Mouse (Mus musculus) intestine, postnatal 0 days (tissue): Measurements from ENCODE around the gene Ifna6. TPM values are rescaled to one million over a fixed set of nuclear protein-coding genes. Genes with fewer than 3 reads are reported as not detected.
A peak's percentile ranks its signal among the peaks of the same experiment; 100 is the strongest.
"Not testable (repeated sequence)": the region's sequence is repeated elsewhere in the genome, so short reads cannot be mapped to it uniquely, and the experiment has no call there.

Experiments used
- ATAC-seq: fragments of 200-750 bp; cut with Nextera tagmentation; 2 replicates; pipeline ENCODE4 v1.8.0; 2017; ENCODE audit warnings: mild to moderate bottlenecking, moderate TSS enrichment, moderate library complexity
- H3K27ac ChIP-seq: fragments of 300-500 bp; sonication (generic); 2 replicates; pipeline ENCODE4 v1.5.1; 2014; ENCODE audit warnings: mild to moderate bottlenecking, low read depth, low read length, moderate library complexity
- H3K27me3 ChIP-seq: fragments of 300-500 bp; sonication (generic); replicated peaks from 2 replicates; pipeline ENCODE4 v1.6.1; 2014; ENCODE audit warnings: low read length, mixed read lengths; ENCODE audit not compliant: control insufficient read depth, insufficient read depth
- H3K36me3 ChIP-seq: fragments of 300-500 bp; sonication (generic); 2 replicates; pipeline ENCODE4 v1.6.1; 2014; ENCODE audit warnings: mild to moderate bottlenecking, moderate library complexity; ENCODE audit not compliant: control insufficient read depth, insufficient read depth
- H3K4me1 ChIP-seq: fragments of 300-500 bp; sonication (generic); replicated peaks from 2 replicates; pipeline ENCODE4 v1.6.1; 2014; ENCODE audit warnings: antibody characterized with exemption, low read length, mixed read lengths; ENCODE audit not compliant: control insufficient read depth, insufficient read depth
- H3K4me2 ChIP-seq: fragments of 300-500 bp; sonication (generic); replicated peaks from 2 replicates; pipeline ENCODE4 v1.6.1; 2014; ENCODE audit warnings: low read depth, mild to moderate bottlenecking, moderate library complexity
- H3K4me3 ChIP-seq: fragments of 300-500 bp; sonication (generic); 2 replicates; pipeline ENCODE4 v1.5.1; 2014; ENCODE audit warnings: low read depth, low read length
- H3K9ac ChIP-seq: fragments of 300-500 bp; sonication (generic); 2 replicates; pipeline ENCODE4 v1.6.1; 2014; ENCODE audit warnings: mild to moderate bottlenecking, low read depth, low read length
- H3K9me3 ChIP-seq: fragments of 300-500 bp; sonication (generic); 2 replicates; pipeline ENCODE4 v1.6.1; 2016; ENCODE audit warnings: mixed run types; ENCODE audit not compliant: control insufficient read depth
- CTCF ChIP-seq: sonication (generic); IDR thresholded peaks from 2 replicates; pipeline ENCODE4 v1.5.1; 2016; ENCODE audit warnings: low read depth, mild to moderate bottlenecking, control low read depth, antibody characterized with exemption, moderate library complexity
- WGBS: fragments of 180-500 bp; shearing (Covaris S2); extraction: QIAGEN DNeasy Blood & Tissue Kit; methylation state at CpG from one replicate; pipeline ENCODE4 v1.1.7; 2014; 5-methylcytosine and 5-hydroxymethylcytosine counted together
- polyA plus RNA-seq: library from polyadenylated mRNA; unstranded; fragments of >200 nt; fragmentation: Nextera tagmentation; extraction: Ambion mirVana; gene quantifications from 2 replicates; pipeline ENCODE4 v1.2.1, GENCODE M21; 2015

Ifna6 gene
- polyA plus RNA-seq, 1 experiment from 2014 or later, result not detected

GRCm38 (mm10) chr4:88815928-88816327 is 11.3 kb upstream of the Ifna6 start, which contains the start of gene Ifna7:
TSS of gene Ifna7 (plus strand) at chr4:88816228.
- Histone ChIP-seq H3K27ac (no peak within 1 kb of the TSS), H3K36me3 (no peaks in the 10 kb centered on the region)
- 52% methylated on average over 3 of the region's 3 CpGs for WGBS

GRCm38 (mm10) chr4:88819659-88820058 is 7.6 kb upstream of the Ifna6 start, which contains the start of gene Ifna11:
TSS of gene Ifna11 (plus strand) at chr4:88819959.
- Histone ChIP-seq H3K4me2 (no peak within 1 kb of the TSS), H3K36me3 (no peaks in the 10 kb centered on the region), H3K4me3 (no peak within 1 kb of the TSS), H3K4me1 (no peaks in the 10 kb centered on the region), H3K27me3 (no peaks in the 10 kb centered on the region), H3K27ac (no peak within 1 kb of the TSS), H3K9ac (no peak within 1 kb of the TSS), H3K9me3 (no peaks in the 10 kb centered on the region)
- ATAC-seq, result no peak
- WGBS, result 70% methylated on average over 1 of the region's 1 CpGs
- no peak for TF ChIP-seq CTCF

More at GRCm38 (mm10) chr4:88815928-88816327, 11.3 kb upstream of the Ifna6 start, which contains the start of gene Ifna7:
- no peaks in the 10 kb centered on the region for H3K4me1 ChIP-seq
- no peak within 1 kb of the TSS for H3K9ac ChIP-seq
- no peaks in the 10 kb centered on the region for H3K27me3 ChIP-seq
- no peak for TF ChIP-seq CTCF
- no peak within 1 kb of the TSS for H3K4me3 ChIP-seq
- H3K9me3 ChIP-seq, result no peaks in the 10 kb centered on the region
- no peak within 1 kb of the TSS for H3K4me2 ChIP-seq
- ATAC-seq, result no peak

GRCm38 (mm10) chr4:88822995-88823394 is 4.2 kb upstream of the Ifna6 start:
- Histone ChIP-seq H3K4me3 (no peak overlapping the region), H3K9ac (no peak overlapping the region), H3K36me3 (no peaks in the 10 kb centered on the region), H3K27me3 (no peaks in the 10 kb centered on the region), H3K27ac (no peak overlapping the region), H3K4me2 (no peak overlapping the region), H3K4me1 (no peaks in the 10 kb centered on the region), H3K9me3 (no peaks in the 10 kb centered on the region)
- ATAC-seq, result no peak
- peak; percentile 62 for TF ChIP-seq CTCF
- WGBS, result 24% methylated on average over 4 of the region's 4 CpGs

GRCm38 (mm10) chr4:88830523-88830922 is 3.3 kb downstream of the Ifna6 start:
- TF ChIP-seq CTCF, result peak; percentile 58
- 34% methylated on average over 4 of the region's 4 CpGs for WGBS
- no peaks in the 10 kb centered on the region for H3K4me1 ChIP-seq

GRCm38 (mm10) chr4:88835225-88835624 is 8.0 kb downstream of the Ifna6 start, which contains the start of gene Ifna5:
TSS of gene Ifna5 (plus strand) at chr4:88835525.
- ATAC-seq, H3K27me3 ChIP-seq, H3K9ac ChIP-seq, H3K36me3 ChIP-seq, H3K4me2 ChIP-seq, H3K4me3 ChIP-seq, H3K27ac ChIP-seq, H3K9me3 ChIP-seq, H3K4me1 ChIP-seq: not testable (repeated sequence)
- WGBS, result 67% methylated on average over 1 of the region's 1 CpGs

More at GRCm38 (mm10) chr4:88830523-88830922, 3.3 kb downstream of the Ifna6 start:
- no peak overlapping the region for H3K9ac ChIP-seq
- H3K27ac ChIP-seq, result no peak overlapping the region
- no peaks in the 10 kb centered on the region for H3K36me3 ChIP-seq
- H3K9me3 ChIP-seq, result no peaks in the 10 kb centered on the region
- ATAC-seq, result no peak
- H3K27me3 ChIP-seq, result no peaks in the 10 kb centered on the region
- no peak overlapping the region for H3K4me2 ChIP-seq
- H3K4me3 ChIP-seq, result no peak overlapping the region

GRCm38 (mm10) chr4:88838828-88839227 is 11.6 kb downstream of the Ifna6 start:
- Histone ChIP-seq H3K4me1 (no peaks in the 10 kb centered on the region), H3K9ac (no peak overlapping the region), H3K27ac (no peak overlapping the region), H3K4me2 (no peak overlapping the region), H3K9me3 (no peaks in the 10 kb centered on the region), H3K4me3 (no peak overlapping the region), H3K36me3 (no peaks in the 10 kb centered on the region), H3K27me3 (no peaks in the 10 kb centered on the region; the same call in 1 of the 2 replicates)
- 37% methylated on average over 3 of the region's 3 CpGs for WGBS
- peak; percentile 64 for TF ChIP-seq CTCF
- no peak for ATAC-seq

GRCm38 (mm10) chr4:88840058-88840457 is 12.8 kb downstream of the Ifna6 start:
- Histone ChIP-seq H3K36me3 (no peaks in the 10 kb centered on the region), H3K9me3 (no peaks in the 10 kb centered on the region), H3K4me1 (no peaks in the 10 kb centered on the region), H3K9ac (no peak overlapping the region), H3K4me2 (no peak overlapping the region), H3K27ac (no peak overlapping the region), H3K27me3 (no peaks in the 10 kb centered on the region; the same call in 1 of the 2 replicates), H3K4me3 (no peak overlapping the region)
- no peak for TF ChIP-seq CTCF
- ATAC-seq, result no peak
- 70% methylated on average over 3 of the region's 3 CpGs for WGBS
